Mouse (Mus musculus) stomach, embryonic 15.5 days (tissue): ENCODE data around the gene Eif5a. TPM values are rescaled to one million over a fixed set of nuclear protein-coding genes. Genes with fewer than 3 reads are reported as not detected.
"Not testable (repeated sequence)": the region's sequence is repeated elsewhere in the genome, so short reads cannot be mapped to it uniquely, and the experiment has no call there.

Experiments used
- ATAC-seq: fragments of 200-750 bp; cut with Nextera tagmentation; 2 replicates; pipeline ENCODE4 v1.8.0; 2017; ENCODE audit warnings: low read depth, moderate number of reproducible peaks, moderate TSS enrichment; ENCODE audit not compliant: insufficient read depth, low FRiP score
- H3K27ac ChIP-seq: fragments of 300-500 bp; sonication (generic); 2 replicates; pipeline ENCODE4 v1.5.1; 2015; ENCODE audit warnings: mild to moderate bottlenecking, inconsistent platforms
- H3K27me3 ChIP-seq: fragments of 300-500 bp; sonication (generic); replicated peaks from 2 replicates; pipeline ENCODE4 v1.6.1; 2015; ENCODE audit warnings: inconsistent platforms
- H3K36me3 ChIP-seq: fragments of 300-500 bp; sonication (generic); 2 replicates; pipeline ENCODE4 v1.6.1; 2015; ENCODE audit warnings: inconsistent platforms
- H3K4me1 ChIP-seq: fragments of 300-500 bp; sonication (generic); 2 replicates; pipeline ENCODE4 v1.6.1; 2015; ENCODE audit warnings: inconsistent platforms
- H3K4me2 ChIP-seq: fragments of 300-500 bp; sonication (generic); 2 replicates; pipeline ENCODE4 v1.6.1; 2015; ENCODE audit warnings: mild to moderate bottlenecking, inconsistent platforms
- H3K4me3 ChIP-seq: fragments of 300-500 bp; sonication (generic); replicated peaks from 2 replicates; pipeline ENCODE4 v1.5.1; 2015; ENCODE audit warnings: inconsistent platforms
- H3K9ac ChIP-seq: fragments of 300-500 bp; sonication (generic); 2 replicates; pipeline ENCODE4 v1.6.1; 2015; ENCODE audit warnings: inconsistent platforms
- H3K9me3 ChIP-seq: fragments of 300-500 bp; sonication (generic); 2 replicates; pipeline ENCODE4 v1.6.1; 2016; ENCODE audit warnings: inconsistent platforms
- WGBS: fragments of 180-500 bp; shearing (Covaris S2); methylation state at CpG from one replicate; pipeline ENCODE4 v1.1.7; 2015; 5-methylcytosine and 5-hydroxymethylcytosine counted together
- polyA plus RNA-seq: library from polyadenylated mRNA; unstranded; fragments of >200 nt; fragmentation: Nextera tagmentation; extraction: Ambion mirVana; gene quantifications from 2 replicates; pipeline ENCODE4 v1.2.1, GENCODE M21; 2015

Eif5a gene
- polyA plus RNA-seq, 1 experiment from 2014 or later = 1,597 TPM

DNA sequence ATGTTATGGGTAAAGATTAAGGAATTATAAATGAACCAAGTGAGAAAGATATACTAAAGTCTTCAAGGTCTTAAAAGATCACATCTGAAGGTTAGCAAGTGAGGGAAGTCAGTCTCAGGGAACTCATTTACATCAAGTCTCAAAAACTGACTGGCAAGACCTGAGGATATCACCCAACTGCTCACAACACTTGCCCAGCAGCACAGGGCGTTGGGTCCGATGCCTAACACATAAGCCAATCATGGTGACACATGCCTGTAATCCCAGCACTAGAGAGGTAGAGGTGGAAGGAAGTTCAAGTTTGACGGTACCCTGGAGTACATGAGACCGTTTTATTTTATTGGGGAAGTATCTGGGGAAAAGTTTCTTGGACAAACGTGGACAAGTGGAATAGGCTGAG, 3.6 kb downstream of the Eif5a start:
- WGBS = 84% methylated on average over 5 of the region's 5 CpGs
- peaks cover 32% of the 10 kb centered on the region for H3K36me3 ChIP-seq

DNA sequence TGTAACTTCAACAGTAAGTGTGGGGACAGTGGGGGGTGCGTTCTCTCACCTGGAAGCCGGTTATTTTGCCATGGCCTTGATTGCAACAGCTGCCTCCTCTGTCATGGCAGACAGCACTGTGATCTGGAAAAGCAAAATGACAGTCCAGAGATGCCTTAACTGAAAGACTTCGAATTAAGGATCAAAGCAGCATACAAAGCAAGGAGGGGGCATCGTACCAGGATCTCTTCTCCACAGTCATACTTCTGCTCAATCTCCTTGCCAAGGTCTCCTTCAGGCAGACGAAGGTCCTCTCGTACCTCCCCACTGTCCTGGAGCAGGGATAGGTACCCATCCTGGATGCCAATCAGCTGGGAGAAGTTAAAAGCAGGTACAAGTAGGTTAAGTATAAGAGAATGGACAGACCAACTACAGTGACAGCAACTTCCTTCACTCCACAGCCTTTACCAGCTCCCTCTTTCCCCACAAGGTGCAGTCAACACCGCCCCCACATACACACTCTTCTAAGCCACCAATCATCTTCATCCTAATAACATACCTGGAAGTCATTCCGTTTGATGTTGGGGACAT, 4.3 kb downstream of the Eif5a start:
- no peak overlapping the region for H3K9ac ChIP-seq
- 80% methylated on average over 8 of the region's 8 CpGs for WGBS
- peaks cover 30% of the 10 kb centered on the region for H3K4me1 ChIP-seq
- no peak overlapping the region for H3K27ac ChIP-seq
- H3K4me2 ChIP-seq = no peak overlapping the region
- no peak for ATAC-seq
- H3K27me3 ChIP-seq = no peaks in the 10 kb centered on the region
- no peak overlapping the region for H3K4me3 ChIP-seq
- H3K9me3 ChIP-seq = no peaks in the 10 kb centered on the region
- H3K36me3 ChIP-seq = peaks cover 36% of the 10 kb centered on the region

More for the DNA sequence above, 3.6 kb downstream of the Eif5a start:
- H3K4me3 ChIP-seq = no peak overlapping the region
- no peaks in the 10 kb centered on the region for H3K9me3 ChIP-seq
- no peak for ATAC-seq
- H3K9ac ChIP-seq = no peak overlapping the region
- no peak overlapping the region for H3K4me2 ChIP-seq
- no peak overlapping the region for H3K27ac ChIP-seq
- no peaks in the 10 kb centered on the region for H3K27me3 ChIP-seq
- H3K4me1 ChIP-seq = peaks cover 32% of the 10 kb centered on the region

DNA sequence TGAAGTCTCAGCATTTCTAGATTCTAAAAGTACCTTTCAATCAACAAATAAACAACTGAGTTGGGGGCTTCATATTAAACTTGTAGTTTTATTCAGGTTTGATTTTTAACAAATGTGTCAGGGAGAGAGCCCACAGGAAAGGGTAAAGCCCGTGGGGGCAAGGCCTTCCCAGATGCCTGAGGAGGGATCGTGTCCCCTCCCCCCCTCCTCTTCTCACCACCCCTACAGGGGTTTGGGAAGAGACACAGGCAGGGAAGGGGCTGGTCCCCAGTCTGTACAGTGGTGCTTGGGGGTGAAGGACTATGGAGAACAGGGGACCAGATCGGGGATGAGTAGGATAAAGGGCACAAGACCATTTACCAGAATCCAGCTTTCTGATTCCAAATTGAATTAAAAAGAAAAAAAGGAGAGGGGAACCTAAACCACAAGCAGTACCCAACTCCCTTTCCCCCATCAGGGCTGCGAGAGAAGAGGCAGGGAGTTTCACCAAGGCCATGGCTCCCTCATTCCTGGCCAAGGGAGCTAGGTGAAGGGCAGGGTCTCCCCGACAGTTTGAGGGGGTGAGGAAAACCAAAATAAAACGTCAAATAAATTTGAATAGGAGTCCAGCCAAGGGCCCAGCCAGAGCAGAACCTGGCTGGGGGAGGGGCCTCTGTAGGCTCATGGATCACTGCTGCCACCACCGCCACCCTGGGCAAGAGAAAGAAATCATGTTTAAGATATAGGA, 4.9 kb downstream of the Eif5a start:
- H3K4me3 ChIP-seq, H3K4me2 ChIP-seq, ATAC-seq, H3K27me3 ChIP-seq, H3K9me3 ChIP-seq, H3K9ac ChIP-seq, H3K27ac ChIP-seq: not testable (repeated sequence)
- Histone ChIP-seq H3K36me3 (peaks cover 42% of the 10 kb centered on the region), H3K4me1 (peaks cover 30% of the 10 kb centered on the region)
- WGBS = 58% methylated on average over 7 of the region's 7 CpGs

DNA sequence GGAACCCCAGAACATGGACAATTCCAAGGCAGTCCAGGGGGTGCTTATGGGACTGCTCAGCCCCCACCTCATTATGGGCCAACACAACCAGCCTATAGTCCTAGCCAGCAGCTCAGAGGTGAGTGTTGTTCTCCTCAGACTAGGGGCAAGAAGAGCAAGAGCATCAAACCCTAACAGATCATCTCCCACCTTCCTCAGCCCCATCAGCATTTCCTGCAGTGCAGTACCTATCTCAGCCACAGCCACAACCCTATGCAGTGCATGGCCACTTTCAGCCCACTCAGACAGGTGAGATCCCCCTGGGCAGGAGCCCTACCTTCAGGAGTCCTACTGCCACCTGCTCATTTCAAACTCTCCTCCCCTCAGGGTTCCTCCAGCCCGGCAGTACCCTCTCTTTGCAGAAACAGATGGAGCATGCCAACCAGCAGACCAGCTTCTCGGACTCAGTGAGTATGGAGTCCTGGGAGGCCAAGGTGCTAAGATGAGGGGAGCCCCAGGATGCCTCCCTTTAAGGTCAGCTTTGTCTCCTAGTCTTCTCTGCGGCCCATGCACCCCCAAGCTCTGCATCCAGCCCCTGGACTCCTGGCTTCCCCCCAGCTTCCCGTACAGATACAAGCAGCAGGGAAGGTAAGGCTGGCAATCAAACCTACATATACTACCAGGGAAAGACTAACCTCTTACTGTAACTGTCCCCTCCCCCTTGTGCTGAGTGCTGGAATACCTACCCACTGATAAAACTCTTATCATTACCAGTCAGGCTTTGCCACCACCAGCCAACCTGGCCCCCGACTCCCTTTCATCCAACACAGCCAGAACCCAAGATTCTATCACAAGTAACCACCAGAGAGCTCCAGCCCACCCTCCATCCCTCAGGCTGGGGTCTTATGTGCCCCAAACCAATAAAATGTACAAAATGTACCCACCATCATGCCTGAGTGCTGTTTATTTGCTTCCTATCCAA, 5.8 kb downstream of the Eif5a start:
- WGBS = 59% methylated on average over 5 of the region's 5 CpGs
- Histone ChIP-seq H3K9ac (no peak overlapping the region), H3K36me3 (peaks cover 51% of the 10 kb centered on the region)

DNA sequence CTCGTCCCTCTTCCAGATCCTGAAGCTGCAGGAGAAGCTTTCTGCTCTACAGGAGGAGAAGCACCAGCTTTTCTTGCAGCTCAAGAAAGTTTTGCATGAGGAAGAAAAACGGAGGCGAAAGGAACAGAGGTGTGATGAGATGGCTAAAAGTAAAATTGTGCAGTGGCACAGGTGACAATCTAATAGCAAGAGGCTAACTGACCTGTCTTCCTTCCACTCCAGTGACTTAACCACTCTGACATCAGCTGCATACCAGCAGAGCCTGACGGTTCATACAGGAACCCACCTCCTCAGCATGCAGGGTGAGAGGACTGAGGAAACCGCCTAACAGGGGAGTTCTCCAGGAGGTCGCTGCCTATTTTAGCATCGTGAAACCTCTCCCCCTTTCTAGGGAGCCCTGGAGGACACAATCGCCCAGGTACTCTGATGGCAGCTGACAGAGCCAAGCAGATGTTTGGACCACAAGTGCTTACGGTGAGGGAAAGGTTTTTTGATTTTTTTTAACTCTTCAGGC, 6.8 kb downstream of the Eif5a start:
- H3K4me3 ChIP-seq = peak overlapping the region; percentile 69
- peaks cover 60% of the 10 kb centered on the region for H3K36me3 ChIP-seq
- peak overlapping the region; percentile 82; the same call in 1 of the 2 replicates for H3K9ac ChIP-seq
- ATAC-seq = no peak
- H3K9me3 ChIP-seq = no peaks in the 10 kb centered on the region
- H3K27ac ChIP-seq = no peak overlapping the region
- H3K27me3 ChIP-seq = no peaks in the 10 kb centered on the region
- WGBS = 31% methylated on average over 9 of the region's 9 CpGs
- peak overlapping the region; percentile 79 for H3K4me2 ChIP-seq
- peaks cover 30% of the 10 kb centered on the region for H3K4me1 ChIP-seq

More for the DNA sequence above, 5.8 kb downstream of the Eif5a start:
- H3K27me3 ChIP-seq = no peaks in the 10 kb centered on the region
- 0 out of 2 replicates have a peak overlapping the region, but pooled peaks have one; percentile 7 for H3K4me3 ChIP-seq
- peak; percentile 16; the same call in 1 of the 2 replicates for ATAC-seq
- H3K27ac ChIP-seq = no peak overlapping the region
- no peaks in the 10 kb centered on the region for H3K9me3 ChIP-seq
- H3K4me2 ChIP-seq = peak overlapping the region; percentile 79; the same call in 1 of the 2 replicates
- peaks cover 30% of the 10 kb centered on the region for H3K4me1 ChIP-seq

DNA sequence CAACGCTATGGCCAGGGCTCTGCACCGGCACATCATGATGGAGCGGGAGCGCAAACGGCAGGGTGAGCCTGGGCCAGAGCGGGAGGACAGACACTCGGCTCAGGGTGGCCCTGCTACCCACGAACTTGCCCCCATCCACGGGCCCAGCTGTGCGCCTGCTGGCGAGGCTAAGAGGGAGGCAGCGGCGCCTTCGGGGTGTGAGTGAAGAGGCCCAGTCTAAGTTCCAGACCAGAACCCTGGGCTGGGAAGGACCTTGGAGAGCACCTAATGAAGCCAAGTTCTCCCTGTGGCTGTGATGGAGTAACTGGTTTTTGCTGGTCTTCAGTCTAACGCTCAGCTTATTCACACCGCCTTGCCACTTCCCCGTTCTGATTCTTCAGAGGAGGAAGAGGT, 7.4 kb downstream of the Eif5a start:
- H3K4me1 ChIP-seq = peaks cover 26% of the 10 kb centered on the region
- ATAC-seq = no peak; the same call in 1 of the 2 replicates
- peak overlapping the region; percentile 85 for H3K27ac ChIP-seq
- H3K27me3 ChIP-seq = no peaks in the 10 kb centered on the region
- H3K9ac ChIP-seq = peak overlapping the region; percentile 82
- H3K4me2 ChIP-seq = peak overlapping the region; percentile 79
- H3K9me3 ChIP-seq = no peaks in the 10 kb centered on the region
- peak overlapping the region; percentile 69 for H3K4me3 ChIP-seq
- 1% methylated on average over 17 of the region's 17 CpGs for WGBS
- peaks cover 62% of the 10 kb centered on the region for H3K36me3 ChIP-seq

DNA sequence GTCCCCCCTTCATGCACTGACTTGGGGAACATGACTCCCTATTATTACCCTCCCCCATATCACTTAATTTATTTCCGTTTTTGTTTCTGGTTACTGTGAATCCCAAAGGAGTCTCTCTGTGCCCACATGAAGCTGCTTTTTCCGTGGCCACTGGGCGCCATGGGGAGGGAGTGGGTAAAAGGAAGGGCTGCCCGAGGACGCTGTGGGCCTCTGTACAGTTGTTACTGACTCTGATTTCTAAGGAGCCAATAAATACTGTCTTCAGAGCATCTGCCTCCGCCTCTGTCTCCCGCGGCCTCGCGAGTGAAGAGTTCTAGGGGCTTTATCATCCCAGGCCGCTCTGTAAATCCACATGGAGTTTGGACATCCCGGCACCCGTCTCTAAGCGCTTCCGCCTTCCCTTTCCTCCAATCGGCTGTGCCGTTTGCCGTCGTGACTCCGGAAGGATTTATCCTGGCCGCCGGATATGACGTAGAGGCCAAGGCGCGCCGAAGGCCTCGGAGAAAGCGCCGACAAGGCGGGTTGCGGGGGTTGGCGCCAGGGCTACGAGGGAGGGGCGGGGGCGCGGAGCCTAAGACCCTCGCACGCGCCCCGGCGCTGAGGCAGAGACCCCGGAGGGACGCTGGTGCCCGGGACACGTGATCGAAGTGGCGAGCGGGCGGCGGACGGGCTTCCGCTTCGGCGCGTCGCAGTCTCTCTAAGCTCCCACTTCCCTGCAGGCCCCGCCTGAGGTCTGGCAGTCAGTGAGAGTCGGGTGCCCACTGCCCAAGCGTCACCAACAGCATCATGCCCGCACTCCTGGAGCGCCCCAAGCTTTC, 8.0 kb downstream of the Eif5a start, which contains the start of gene Gps2:
Gps2 (plus strand) TSS at position 335 of the 818 bp plus-strand sequence.
- Histone ChIP-seq H3K9me3 (no peaks in the 10 kb centered on the region), H3K4me3 (peak within 1 kb of the TSS; percentile 69), H3K4me1 (peaks cover 20% of the 10 kb centered on the region), H3K27ac (peak within 1 kb of the TSS; percentile 85), H3K9ac (peak within 1 kb of the TSS; percentile 82), H3K36me3 (peaks cover 68% of the 10 kb centered on the region), H3K4me2 (peak within 1 kb of the TSS; percentile 79), H3K27me3 (no peaks in the 10 kb centered on the region)
- peak; percentile 80 for ATAC-seq
- WGBS = 2% methylated on average over 61 of the region's 61 CpGs

DNA sequence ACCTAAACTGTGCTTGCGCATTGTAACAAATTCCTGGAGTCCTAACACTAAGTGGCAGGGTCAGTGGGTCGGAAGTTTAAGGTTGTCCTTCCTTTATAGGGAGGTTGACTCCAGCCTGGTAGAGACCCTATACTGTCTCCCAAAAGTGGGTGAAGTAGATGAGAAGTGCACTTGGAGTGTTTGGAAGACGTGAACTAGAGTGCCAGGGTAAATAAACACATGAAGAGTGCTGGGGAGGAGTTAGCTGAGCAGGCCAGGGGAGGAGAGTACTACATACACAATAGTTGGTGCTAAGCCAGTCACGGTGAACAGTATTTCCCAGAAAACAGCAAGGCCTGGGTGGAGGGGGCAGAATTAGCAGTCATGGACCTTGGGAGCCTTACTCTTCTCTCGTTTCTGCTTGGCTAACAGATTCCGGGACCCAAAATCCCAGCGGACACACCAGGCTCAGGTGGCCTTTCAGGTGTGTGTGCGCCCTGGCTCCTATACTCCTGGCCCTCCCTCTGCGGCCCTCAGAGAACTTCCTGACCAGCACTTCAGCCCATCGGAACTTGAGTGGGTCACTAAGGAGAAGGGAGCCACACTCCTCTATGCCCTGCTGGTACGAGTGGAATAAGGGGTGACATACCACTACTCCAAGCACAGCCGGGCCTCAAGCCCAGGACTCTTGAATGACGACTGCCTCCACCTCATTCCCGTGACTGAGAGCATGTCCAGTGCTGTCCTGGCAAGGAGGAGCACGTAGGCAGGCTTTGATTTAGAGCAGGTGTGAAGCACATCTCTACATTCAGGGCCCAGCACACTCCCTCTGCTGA, 8.8 kb downstream of the Eif5a start:
- H3K9me3 ChIP-seq = no peaks in the 10 kb centered on the region
- H3K4me3 ChIP-seq = peak overlapping the region; percentile 69
- H3K36me3 ChIP-seq = peaks cover 69% of the 10 kb centered on the region
- H3K27me3 ChIP-seq = no peaks in the 10 kb centered on the region
- ATAC-seq = no peak
- H3K4me1 ChIP-seq = peaks cover 20% of the 10 kb centered on the region
- peak overlapping the region; percentile 79 for H3K4me2 ChIP-seq
- peak overlapping the region; percentile 16; the same call in 1 of the 2 replicates for H3K27ac ChIP-seq
- H3K9ac ChIP-seq = no peak overlapping the region
- WGBS = 76% methylated on average over 15 of the region's 15 CpGs

DNA sequence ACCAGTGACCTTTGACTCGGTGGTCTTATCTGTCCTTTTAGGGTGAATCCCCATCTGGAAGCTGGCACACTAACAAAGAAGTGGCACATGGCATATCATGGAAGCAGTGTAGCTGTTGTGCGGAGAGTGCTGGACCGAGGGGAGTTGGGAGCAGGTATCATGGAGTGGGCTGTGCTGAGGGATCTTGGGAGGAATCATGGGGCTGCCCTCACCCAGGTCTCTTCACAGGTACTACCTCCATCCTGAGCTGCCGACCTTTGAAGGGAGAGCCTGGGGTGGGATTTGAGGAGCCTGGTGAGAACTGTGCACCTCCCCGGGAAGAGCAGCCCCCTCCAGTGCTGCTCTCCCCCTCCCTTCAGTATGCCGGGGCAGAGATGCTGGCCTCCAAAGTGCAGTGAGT, 10.1 kb downstream of the Eif5a start:
- WGBS = 91% methylated on average over 6 of the region's 6 CpGs
- no peak for ATAC-seq

DNA sequence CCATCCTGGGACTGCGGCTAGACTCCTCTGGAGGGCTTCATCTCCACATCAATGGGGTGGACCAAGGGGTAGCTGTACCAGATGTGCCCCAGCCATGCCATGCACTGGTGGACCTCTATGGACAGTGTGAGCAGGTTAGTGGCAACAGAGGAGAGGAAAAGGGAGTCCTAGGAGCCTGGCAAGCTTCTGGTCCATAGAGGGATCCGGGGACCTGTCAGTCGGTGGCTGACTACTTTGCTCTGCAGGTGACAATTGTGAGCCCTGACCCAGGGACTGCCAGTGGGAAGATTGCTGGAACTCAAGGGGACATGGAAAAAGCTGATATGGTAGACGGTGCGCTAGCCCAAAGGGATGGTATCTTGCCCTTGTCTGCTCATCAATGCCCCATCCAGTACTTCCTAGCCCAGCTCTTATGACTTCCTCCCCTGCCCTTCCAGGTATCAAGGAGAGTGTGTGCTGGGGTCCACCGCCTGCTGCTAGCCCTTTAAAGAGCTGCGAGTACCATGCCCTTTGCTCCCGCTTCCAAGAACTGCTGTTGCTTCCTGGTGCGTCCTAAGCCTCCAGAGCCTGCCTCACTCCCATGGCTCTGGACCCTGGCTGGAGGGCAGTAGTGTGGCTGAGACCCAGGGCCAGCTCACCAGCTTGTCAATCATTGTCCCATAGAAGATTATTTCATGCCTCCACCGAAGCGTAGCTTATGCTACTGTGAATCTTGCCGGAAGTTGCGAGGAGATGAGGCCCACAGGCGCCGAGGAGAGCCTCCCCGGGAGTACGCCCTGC, 10.8 kb downstream of the Eif5a start:
- Histone ChIP-seq H3K27me3 (no peaks in the 10 kb centered on the region), H3K4me1 (peaks cover 16% of the 10 kb centered on the region), H3K36me3 (peaks cover 74% of the 10 kb centered on the region), H3K27ac (no peak overlapping the region), H3K4me3 (no peak overlapping the region), H3K9me3 (no peaks in the 10 kb centered on the region), H3K9ac (no peak overlapping the region), H3K4me2 (no peak overlapping the region)
- 91% methylated on average over 17 of the region's 17 CpGs for WGBS
- ATAC-seq = no peak

More for the DNA sequence above, 10.1 kb downstream of the Eif5a start:
- Histone ChIP-seq H3K4me3 (no peak overlapping the region), H3K4me2 (no peak overlapping the region), H3K9me3 (no peaks in the 10 kb centered on the region), H3K36me3 (peaks cover 72% of the 10 kb centered on the region), H3K27ac (no peak overlapping the region), H3K27me3 (no peaks in the 10 kb centered on the region), H3K9ac (no peak overlapping the region), H3K4me1 (peaks cover 20% of the 10 kb centered on the region)
